Mouse (Mus musculus) stomach, embryonic 14.5 days (tissue): ENCODE results near the gene Pou5f1. TPM values are rescaled to one million over a fixed set of nuclear protein-coding genes. Genes with fewer than 3 reads are reported as not detected.
"Not testable (repeated sequence)": the region's sequence is repeated elsewhere in the genome, so short reads cannot be mapped to it uniquely, and the experiment has no call there.

Experiments used
- ATAC-seq: fragments of 200-750 bp; cut with Nextera tagmentation; 2 replicates; pipeline ENCODE4 v1.8.0; 2017; ENCODE audit warnings: low read depth, moderate TSS enrichment; ENCODE audit not compliant: insufficient number of reproducible peaks, insufficient read depth, low FRiP score
- H3K27ac ChIP-seq: fragments of 300-500 bp; sonication (generic); 2 replicates; pipeline ENCODE4 v1.5.1; 2014; ENCODE audit warnings: mild to moderate bottlenecking, low read length, moderate library complexity, mixed read lengths
- H3K27me3 ChIP-seq: fragments of 300-500 bp; sonication (generic); 2 replicates; pipeline ENCODE4 v1.6.1; 2014; ENCODE audit warnings: low read length, control low read depth, mixed read lengths; ENCODE audit not compliant: control insufficient read depth, insufficient read depth
- H3K36me3 ChIP-seq: fragments of 300-500 bp; sonication (generic); 2 replicates; pipeline ENCODE4 v1.6.1; 2014; ENCODE audit warnings: mild to moderate bottlenecking, control low read depth, low read length, moderate library complexity, mixed read lengths; ENCODE audit not compliant: control insufficient read depth, insufficient read depth
- H3K4me1 ChIP-seq: fragments of 300-500 bp; sonication (generic); 2 replicates; pipeline ENCODE4 v1.6.1; 2014; ENCODE audit warnings: low read length, control low read depth, mixed read lengths; ENCODE audit not compliant: control insufficient read depth, insufficient read depth
- H3K4me2 ChIP-seq: fragments of 300-500 bp; sonication (generic); replicated peaks from 2 replicates; pipeline ENCODE4 v1.6.1; 2014; ENCODE audit warnings: low read depth, low read length, control low read depth
- H3K4me3 ChIP-seq: fragments of 300-500 bp; sonication (generic); 2 replicates; pipeline ENCODE4 v1.5.1; 2014; ENCODE audit warnings: low read depth, low read length, control low read depth
- H3K9ac ChIP-seq: fragments of 300-500 bp; sonication (generic); replicated peaks from 2 replicates; pipeline ENCODE4 v1.6.1; 2014; ENCODE audit warnings: low read depth, mild to moderate bottlenecking, control low read depth, low read length, moderate library complexity, mixed read lengths
- H3K9me3 ChIP-seq: fragments of 300-500 bp; sonication (generic); 2 replicates; pipeline ENCODE4 v1.6.1; 2016; ENCODE audit warnings: low read depth, low read length, control low read depth; ENCODE audit not compliant: control insufficient read depth
- WGBS: fragments of 180-500 bp; shearing (Covaris S2); extraction: QIAGEN DNeasy Blood & Tissue Kit; methylation state at CpG from one replicate; pipeline ENCODE4 v1.1.7; 2014; 5-methylcytosine and 5-hydroxymethylcytosine counted together
- polyA plus RNA-seq: library from polyadenylated mRNA; unstranded; fragments of >200 nt; fragmentation: Nextera tagmentation; extraction: Ambion mirVana; gene quantifications from 2 replicates; pipeline ENCODE4 v1.2.1, GENCODE M21; 2014

Pou5f1 gene
- polyA plus RNA-seq, 1 experiment from 2014 or later = 0.17 TPM

DNA sequence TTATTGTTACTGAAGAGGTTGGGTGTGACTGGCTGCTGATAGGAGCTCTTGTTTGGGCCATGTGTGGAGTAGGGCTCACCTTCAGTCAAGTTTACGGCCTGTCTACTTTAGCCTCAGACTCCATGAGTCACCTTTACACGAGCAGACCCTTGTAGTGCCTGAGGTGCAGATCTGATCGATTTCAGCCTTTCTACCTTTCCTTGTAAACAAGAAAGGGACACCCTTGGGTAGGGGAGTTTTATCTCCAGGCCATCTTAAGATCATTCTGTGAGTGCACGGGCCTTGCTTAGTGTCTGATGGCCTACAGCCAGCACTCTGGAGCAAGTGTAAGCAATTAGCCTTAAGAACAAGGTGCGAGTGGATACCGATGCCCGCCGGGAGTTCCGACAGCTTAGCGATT is 1.1 kb downstream of the Pou5f1 start:
- Histone ChIP-seq H3K9ac (no peak overlapping the region), H3K4me1 (no peaks in the 10 kb centered on the region), H3K4me2 (no peak overlapping the region), H3K27me3 (peaks cover 7% of the 10 kb centered on the region), H3K27ac (no peak overlapping the region), H3K9me3 (no peaks in the 10 kb centered on the region), H3K36me3 (no peaks in the 10 kb centered on the region), H3K4me3 (no peak overlapping the region)
- 16% methylated on average over 10 of the region's 10 CpGs for WGBS
- ATAC-seq = no peak

DNA sequence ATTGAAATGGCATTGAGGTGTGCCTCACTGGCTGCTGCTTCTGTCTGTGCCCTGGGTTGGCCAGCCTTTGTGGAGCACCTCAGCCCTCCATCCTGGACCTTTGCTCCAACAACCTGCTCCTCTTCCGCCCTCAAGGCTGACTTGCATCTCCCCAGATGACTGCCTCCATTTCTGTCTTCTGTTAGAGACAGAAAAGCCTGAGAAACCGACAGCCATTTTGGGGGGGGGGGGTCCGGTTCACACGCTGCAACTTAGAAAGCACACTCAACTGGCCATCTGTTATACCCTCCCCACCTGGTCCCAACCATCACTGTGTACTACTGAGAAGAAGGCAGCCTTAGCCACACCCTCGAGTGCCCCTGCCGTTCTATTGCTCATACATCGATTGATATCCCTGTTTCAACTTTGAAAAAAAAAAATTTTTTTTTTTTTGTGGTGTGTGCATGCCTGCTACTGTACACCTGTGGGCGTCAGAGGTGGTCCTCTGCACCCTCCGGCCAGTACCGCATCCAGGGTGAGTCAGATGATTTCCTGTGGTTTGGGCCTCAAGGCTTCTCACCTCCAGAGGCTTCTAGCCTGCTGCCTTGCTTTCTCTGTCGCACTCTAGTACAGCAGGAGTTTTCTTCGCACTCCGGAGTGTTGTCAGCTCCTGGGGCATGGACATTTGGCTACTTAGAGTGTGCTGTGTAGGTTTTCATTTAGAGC is 1.9 kb downstream of the Pou5f1 start:
- no peak overlapping the region for H3K27ac ChIP-seq
- no peak overlapping the region for H3K9ac ChIP-seq
- no peak overlapping the region for H3K4me3 ChIP-seq
- no peaks in the 10 kb centered on the region for H3K4me1 ChIP-seq
- no peak overlapping the region for H3K4me2 ChIP-seq
- H3K36me3 ChIP-seq = no peaks in the 10 kb centered on the region
- H3K27me3 ChIP-seq = peaks cover 7% of the 10 kb centered on the region
- WGBS = 30% methylated on average over 13 of the region's 13 CpGs
- no peaks in the 10 kb centered on the region for H3K9me3 ChIP-seq
- no peak for ATAC-seq

DNA sequence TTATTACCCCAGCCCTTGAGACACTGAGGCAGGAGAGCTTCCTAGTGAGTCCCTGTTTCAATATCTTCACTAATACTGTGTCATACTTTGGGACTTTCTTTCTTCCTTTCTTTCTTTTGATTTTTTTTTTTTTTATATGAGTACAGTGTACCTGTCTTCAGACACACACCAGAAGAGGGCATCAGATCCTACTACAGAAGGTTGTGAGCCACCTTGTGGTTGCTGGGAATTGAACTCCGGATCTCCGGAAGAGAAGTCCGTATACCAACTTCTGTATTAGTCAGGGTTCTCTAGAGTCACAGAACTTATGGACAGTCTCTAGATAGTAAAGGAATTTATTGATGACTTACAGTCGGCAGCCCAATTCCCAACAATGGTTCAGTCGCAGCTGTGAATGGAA is 2.5 kb downstream of the Pou5f1 start:
- H3K4me1 ChIP-seq, H3K9me3 ChIP-seq, H3K4me2 ChIP-seq, ATAC-seq, H3K36me3 ChIP-seq, H3K9ac ChIP-seq, H3K4me3 ChIP-seq, H3K27ac ChIP-seq, H3K27me3 ChIP-seq: not testable (repeated sequence)
- 57% methylated on average over 5 of the region's 5 CpGs for WGBS

DNA sequence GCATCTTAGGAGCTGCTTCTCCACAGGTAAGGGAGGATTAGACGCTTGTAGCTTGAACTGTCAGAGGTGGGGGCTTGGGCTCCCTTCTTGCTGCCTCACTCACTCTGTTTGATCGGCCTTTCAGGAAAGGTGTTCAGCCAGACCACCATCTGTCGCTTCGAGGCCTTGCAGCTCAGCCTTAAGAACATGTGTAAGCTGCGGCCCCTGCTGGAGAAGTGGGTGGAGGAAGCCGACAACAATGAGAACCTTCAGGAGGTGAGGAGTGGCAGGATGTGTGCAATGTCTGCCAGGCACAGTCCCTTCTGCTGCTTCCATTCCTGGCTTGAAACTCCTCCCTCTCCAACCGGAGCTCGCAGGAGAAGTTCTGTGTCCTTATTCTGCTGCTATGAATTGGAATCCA is 3.5 kb downstream of the Pou5f1 start:
- no peak overlapping the region for H3K9ac ChIP-seq

DNA sequence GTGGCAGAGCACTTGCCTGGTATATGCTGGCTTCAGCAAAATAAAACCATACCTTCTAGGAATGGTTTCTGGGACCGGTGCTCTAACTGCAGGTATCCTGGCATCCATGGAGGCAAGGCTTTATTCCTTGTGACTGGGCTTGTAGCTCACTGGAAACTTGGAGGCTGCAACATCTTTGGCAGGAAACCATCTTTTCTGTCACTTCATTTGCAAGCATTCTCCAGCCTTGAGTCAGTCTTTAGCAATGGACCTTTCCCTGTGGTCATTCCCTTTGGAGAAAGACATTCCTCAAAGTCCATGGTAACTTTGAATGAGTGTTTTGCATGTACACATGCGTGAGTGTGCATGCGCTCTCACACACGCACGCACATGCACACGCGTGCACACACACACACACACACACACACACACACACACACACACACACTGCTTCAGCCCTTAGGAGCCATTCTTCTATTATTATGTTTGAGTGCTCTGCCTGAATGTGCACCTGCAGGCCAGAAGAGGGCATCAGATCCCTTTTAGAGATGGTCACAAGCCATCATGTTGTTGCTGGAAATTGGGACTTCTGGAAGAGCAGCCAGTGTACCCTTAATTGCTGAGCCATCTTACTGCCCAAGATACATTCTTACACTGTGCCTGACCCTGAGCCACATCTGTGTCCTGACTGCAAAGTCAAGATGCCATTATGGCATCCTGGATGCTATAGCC is 7.3 kb downstream of the Pou5f1 start:
- H3K4me3 ChIP-seq = no peak overlapping the region
- ATAC-seq = no peak
- no peak overlapping the region for H3K27ac ChIP-seq
- H3K4me1 ChIP-seq = peaks cover 25% of the 10 kb centered on the region
- no peak overlapping the region for H3K4me2 ChIP-seq
- no peak overlapping the region for H3K9ac ChIP-seq
- no peaks in the 10 kb centered on the region for H3K36me3 ChIP-seq
- 94% methylated on average over 7 of the region's 7 CpGs for WGBS
- no peaks in the 10 kb centered on the region for H3K9me3 ChIP-seq
- no peaks in the 10 kb centered on the region for H3K27me3 ChIP-seq

More for the DNA sequence above, 3.5 kb downstream of the Pou5f1 start:
- WGBS = 16% methylated on average over 8 of the region's 8 CpGs
- Histone ChIP-seq H3K27ac (no peak overlapping the region), H3K27me3 (peaks cover 7% of the 10 kb centered on the region), H3K4me1 (peaks cover 1% of the 10 kb centered on the region), H3K36me3 (no peaks in the 10 kb centered on the region), H3K4me3 (no peak overlapping the region), H3K4me2 (no peak overlapping the region), H3K9me3 (no peaks in the 10 kb centered on the region)
- ATAC-seq = no peak

DNA sequence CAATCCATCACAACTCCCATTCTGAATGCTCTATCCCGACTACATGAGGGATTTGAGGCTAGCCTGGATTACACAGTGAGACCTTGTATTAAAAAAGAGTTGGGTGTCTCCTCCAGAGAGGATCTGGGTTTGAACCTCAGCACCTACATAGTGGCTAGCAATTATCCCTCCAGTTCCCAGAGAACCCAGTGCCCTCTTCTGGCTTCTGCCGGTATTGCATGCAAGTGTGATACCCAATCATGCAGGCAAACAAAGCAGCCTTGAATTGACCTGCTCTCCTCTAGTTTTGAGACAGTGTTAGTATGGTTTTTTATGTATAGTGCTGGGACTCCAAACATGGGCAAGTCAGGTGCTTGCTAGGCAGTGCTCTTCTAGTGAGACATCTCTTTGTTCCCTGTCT is 8.1 kb downstream of the Pou5f1 start:
- 0 out of 2 replicates have a peak overlapping the region, but pooled peaks have one; percentile 45 for H3K4me3 ChIP-seq

DNA sequence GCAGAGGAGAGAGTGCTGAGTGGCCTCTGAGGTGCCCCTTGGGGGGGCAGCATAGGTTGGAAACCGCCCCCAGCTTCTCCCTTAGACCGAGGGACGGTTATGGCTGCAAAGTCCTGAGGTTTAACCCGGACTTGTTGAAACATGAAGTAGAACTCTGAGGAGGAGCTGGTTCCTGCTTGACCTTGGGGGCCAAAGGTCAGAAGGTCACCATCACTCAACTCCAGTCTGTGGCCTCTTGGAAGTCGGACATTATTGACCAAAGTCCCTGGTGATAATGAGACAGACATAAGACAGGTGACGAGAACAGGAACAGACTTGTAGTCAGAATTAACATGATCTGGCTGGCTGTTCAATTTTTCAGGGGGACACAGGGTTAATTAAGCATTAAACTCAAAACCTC is 8.9 kb downstream of the Pou5f1 start:
- no peak for ATAC-seq
- Histone ChIP-seq H3K4me2 (peak overlapping the region; percentile 70), H3K27ac (no peak overlapping the region), H3K36me3 (no peaks in the 10 kb centered on the region), H3K4me1 (peaks cover 30% of the 10 kb centered on the region), H3K9ac (peak overlapping the region; percentile 50; the same call in 1 of the 2 replicates), H3K27me3 (no peaks in the 10 kb centered on the region), H3K9me3 (no peaks in the 10 kb centered on the region), H3K4me3 (peak overlapping the region; percentile 45; the same call in 1 of the 2 replicates)
- WGBS = 41% methylated on average over 6 of the region's 6 CpGs

More for the DNA sequence above, 8.1 kb downstream of the Pou5f1 start:
- ATAC-seq = no peak
- no peak overlapping the region for H3K27ac ChIP-seq
- H3K9ac ChIP-seq = no peak overlapping the region
- H3K4me1 ChIP-seq = peaks cover 30% of the 10 kb centered on the region
- no peaks in the 10 kb centered on the region for H3K36me3 ChIP-seq
- H3K27me3 ChIP-seq = no peaks in the 10 kb centered on the region
- H3K4me2 ChIP-seq = peak overlapping the region; percentile 70
- no peaks in the 10 kb centered on the region for H3K9me3 ChIP-seq
- 19% methylated on average over 2 of the region's 2 CpGs for WGBS

DNA sequence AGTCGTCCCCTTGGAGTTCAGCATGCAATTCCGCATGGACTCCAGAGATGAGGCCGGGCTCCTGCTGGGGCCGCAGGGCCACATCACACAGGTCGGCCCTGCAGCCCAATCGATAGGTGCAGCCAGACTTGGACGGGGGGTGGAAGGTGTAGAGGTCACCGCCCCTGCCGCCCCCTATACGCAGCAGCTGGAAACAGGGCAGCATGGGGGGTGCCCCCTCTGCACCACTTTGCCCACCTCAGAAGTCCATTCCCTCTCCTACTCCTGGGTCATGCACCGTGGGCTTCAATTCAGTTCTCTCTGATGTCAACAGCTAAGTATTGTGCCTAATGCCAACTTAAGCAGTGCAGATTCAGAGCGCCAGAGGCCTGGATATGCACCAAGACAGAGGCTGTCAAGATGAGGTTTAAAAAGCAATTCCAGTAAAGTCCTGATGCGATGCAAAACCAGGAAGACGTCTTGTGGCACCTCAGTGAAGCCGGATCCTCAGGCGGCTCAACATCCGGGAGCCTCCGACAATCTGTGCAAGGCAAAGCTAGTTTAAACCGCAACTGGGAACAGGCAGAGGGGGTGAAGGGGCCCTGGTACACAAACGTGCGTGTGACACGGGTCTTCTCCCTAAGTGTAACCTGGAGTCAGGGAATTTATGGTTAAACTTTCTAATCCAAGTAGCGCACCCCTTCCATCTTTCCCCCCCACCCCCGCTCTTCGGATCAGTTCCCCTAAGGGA is 10.3 kb downstream of the Pou5f1 start:
- H3K36me3 ChIP-seq = no peaks in the 10 kb centered on the region
- H3K9ac ChIP-seq = peak overlapping the region; percentile 50
- 6% methylated on average over 25 of the region's 25 CpGs for WGBS
- ATAC-seq = no peak; the same call in 1 of the 2 replicates
- peaks cover 30% of the 10 kb centered on the region for H3K4me1 ChIP-seq
- H3K4me3 ChIP-seq = peak overlapping the region; percentile 45
- H3K4me2 ChIP-seq = peak overlapping the region; percentile 70
- no peaks in the 10 kb centered on the region for H3K9me3 ChIP-seq
- H3K27me3 ChIP-seq = no peaks in the 10 kb centered on the region
- H3K27ac ChIP-seq = no peak overlapping the region
